Mouse (Mus musculus) megakaryocyte, embryonic 14.5 days (primary cell): ENCODE results near the gene Zbtb32. TPM values are rescaled to one million over a fixed set of nuclear protein-coding genes. Genes with fewer than 3 reads are reported as not detected.
A peak's percentile ranks its signal among the peaks of the same experiment; 100 is the strongest.

ENCODE experiments used
- H3K27me3 ChIP-seq: replicated peaks from 2 replicates; pipeline ENCODE3; 2012; ENCODE audit warnings: inconsistent platforms
- H3K36me3 ChIP-seq: replicated peaks from 2 replicates; pipeline ENCODE3; 2012; ENCODE audit warnings: low read length, inconsistent platforms, mixed read lengths
- H3K4me1 ChIP-seq: 2 replicates; pipeline ENCODE4 v1.6.1; 2012; ENCODE audit warnings: inconsistent platforms
- H3K4me3 ChIP-seq: replicated peaks from 2 replicates; pipeline ENCODE3; 2012; ENCODE audit warnings: moderate library complexity, mild to moderate bottlenecking, inconsistent platforms
- H3K9me3 ChIP-seq: 2 replicates; pipeline ENCODE4 v1.6.1; 2012; ENCODE audit warnings: inconsistent platforms
- FLI1 ChIP-seq: IDR thresholded peaks from 2 replicates; pipeline ENCODE4 v1.6.1; 2012; ENCODE audit warnings: low read length, inconsistent platforms, mixed read lengths
- GATA1 ChIP-seq: IDR thresholded peaks from 3 replicates; pipeline ENCODE4 v1.6.1; 2012; ENCODE audit warnings: mixed read lengths, low read length, inconsistent platforms, borderline replicate concordance
- polyA plus RNA-seq: library from polyadenylated mRNA; stranded (reverse); fragments of >175 nt; gene quantifications from 2 replicates; pipeline ENCODE4 v1.2.3, GENCODE M21; 2012; ENCODE audit warnings: low replicate concordance; ENCODE audit not compliant: insufficient read depth

Gene Zbtb32
- polyA plus RNA-seq = 0.10 TPM in 1 of 2 replicates, not detected in the other

DNA sequence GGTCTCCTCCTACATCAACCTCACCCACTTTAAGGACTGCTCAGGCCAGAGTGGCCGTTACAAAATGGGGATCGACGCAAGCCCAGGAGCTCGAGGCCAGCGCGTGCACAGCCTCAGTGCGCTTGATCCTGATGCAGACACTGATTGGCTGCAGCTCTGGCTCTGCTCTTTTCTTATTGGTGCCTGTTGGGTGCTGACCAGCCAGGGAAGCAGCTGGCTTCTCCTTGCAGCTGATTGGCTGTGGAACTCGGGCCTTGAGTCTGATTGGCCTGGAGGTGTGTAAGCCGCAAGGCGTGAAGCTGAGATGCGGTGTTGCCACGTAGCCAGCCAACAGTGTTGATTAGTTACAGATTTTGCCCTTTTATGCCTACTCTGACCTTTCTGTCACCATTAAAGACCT, at the start of gene Zbtb32:
Zbtb32 (minus strand) TSS at position 124 of the 400 bp plus-strand sequence.
- TF ChIP-seq GATA1 = no peak
- no peak for TF ChIP-seq FLI1
- Histone ChIP-seq H3K27me3 (peaks cover 37% of the 10 kb centered on the region), H3K9me3 (peaks cover 3% of the 10 kb centered on the region; the same call in 1 of the 2 replicates), H3K4me3 (no peak within 1 kb of the TSS), H3K4me1 (peaks cover 23% of the 10 kb centered on the region), H3K36me3 (no peaks in the 10 kb centered on the region)

DNA sequence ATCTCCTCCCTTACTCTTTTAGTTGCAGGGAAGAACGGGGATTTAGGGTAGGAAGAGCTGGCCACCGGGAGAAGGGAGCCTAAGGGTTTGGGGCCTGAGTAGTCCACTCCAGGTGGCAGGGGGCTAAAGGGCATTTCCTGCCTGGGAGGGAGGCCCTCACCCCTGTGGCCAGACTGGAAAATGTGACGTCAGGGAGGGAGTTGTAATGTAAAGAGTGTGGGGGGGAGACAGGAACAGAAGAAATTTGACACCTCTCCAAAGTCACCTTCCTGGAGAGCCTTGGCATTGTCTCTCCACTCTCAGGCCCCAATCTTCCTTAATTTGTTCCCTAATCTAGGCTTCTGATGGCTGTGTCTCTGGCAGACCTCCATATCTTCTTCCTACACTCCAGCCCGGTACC, 40.4 kb upstream of the Zbtb32 start:
- TF ChIP-seq FLI1 = no peak
- TF ChIP-seq GATA1 = no peak
- H3K4me1 ChIP-seq = peaks cover 43% of the 10 kb centered on the region
- no peak overlapping the region for H3K4me3 ChIP-seq
- H3K36me3 ChIP-seq = peaks cover 46% of the 10 kb centered on the region
- no peaks in the 10 kb centered on the region for H3K9me3 ChIP-seq
- peaks cover 29% of the 10 kb centered on the region for H3K27me3 ChIP-seq

DNA sequence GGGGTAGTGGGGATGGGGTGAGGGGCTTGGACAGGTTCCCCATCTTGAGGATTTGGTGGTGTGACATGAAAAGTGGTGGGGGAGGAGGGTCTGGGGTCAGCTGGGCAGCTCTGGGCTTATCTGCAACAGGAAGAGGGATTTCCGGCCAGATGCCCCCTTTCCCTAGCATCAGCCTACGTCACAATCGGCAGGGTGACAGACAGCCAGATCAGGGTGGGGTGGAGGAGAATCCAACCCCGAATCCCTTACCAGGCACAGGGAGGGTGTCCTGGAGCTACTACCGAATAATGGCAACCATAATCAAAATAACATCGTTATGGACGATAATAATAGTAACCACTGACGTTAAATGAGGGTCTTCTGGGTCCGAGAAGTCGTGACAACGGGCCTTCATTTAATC, 37.7 kb upstream of the Zbtb32 start:
- Histone ChIP-seq H3K27me3 (peaks cover 51% of the 10 kb centered on the region), H3K4me1 (peaks cover 55% of the 10 kb centered on the region), H3K36me3 (peaks cover 19% of the 10 kb centered on the region), H3K9me3 (no peaks in the 10 kb centered on the region), H3K4me3 (peak overlapping the region; percentile 89)
- TF ChIP-seq FLI1 = no peak
- TF ChIP-seq GATA1 = no peak

DNA sequence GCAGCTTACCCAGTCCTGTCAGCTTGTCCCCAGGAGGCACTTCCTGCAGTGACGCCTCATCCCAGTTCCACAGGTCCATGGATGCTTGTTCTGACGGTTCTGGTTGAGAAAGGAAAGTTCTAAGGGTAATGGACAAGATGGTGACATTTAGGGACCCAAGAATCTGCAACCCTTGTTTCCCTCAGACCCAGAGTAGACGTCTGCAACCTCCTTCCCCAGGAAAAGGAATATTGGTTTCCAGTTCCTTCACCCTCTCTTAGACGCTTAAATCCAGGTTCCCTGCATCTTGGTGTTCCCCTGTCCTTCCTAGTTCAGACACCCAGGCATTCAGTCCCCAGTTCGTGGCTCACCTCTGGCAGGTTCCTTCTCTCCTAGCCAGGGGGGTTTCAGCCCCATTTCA, 37.0 kb upstream of the Zbtb32 start, which contains the start of gene Etv2:
Etv2 (minus strand) TSS at position 101 of the 400 bp plus-strand sequence.
- Histone ChIP-seq H3K9me3 (no peaks in the 10 kb centered on the region), H3K4me3 (peak within 1 kb of the TSS; percentile 89), H3K27me3 (peaks cover 54% of the 10 kb centered on the region), H3K36me3 (peaks cover 13% of the 10 kb centered on the region), H3K4me1 (peaks cover 56% of the 10 kb centered on the region)
- TF ChIP-seq GATA1 (no peak), FLI1 (no peak)

DNA sequence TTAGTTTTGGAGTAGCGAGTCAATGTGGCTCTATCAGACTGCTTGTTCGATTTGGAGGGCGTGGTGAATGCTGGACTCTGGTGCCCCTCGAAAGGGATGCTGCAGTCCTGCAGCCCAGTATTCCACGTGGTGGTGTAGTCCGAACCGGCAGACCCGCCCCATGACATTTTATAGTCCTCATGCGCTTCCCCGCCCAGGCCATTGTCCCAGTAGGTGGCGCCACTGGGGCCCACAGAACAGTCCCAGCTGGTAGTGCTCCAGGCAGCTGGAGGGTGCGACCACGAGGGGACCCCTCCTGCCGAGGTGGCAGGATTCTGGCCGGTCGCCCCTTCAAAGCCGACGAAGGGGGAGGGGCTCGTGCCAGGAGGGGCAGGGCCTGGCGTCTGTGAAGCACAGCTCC, 35.9 kb upstream of the Zbtb32 start:
- H3K36me3 ChIP-seq = peaks cover 3% of the 10 kb centered on the region
- no peaks in the 10 kb centered on the region for H3K9me3 ChIP-seq
- peak overlapping the region; percentile 89 for H3K4me3 ChIP-seq
- H3K4me1 ChIP-seq = peaks cover 52% of the 10 kb centered on the region
- TF ChIP-seq FLI1 (no peak), GATA1 (no peak)
- peaks cover 54% of the 10 kb centered on the region for H3K27me3 ChIP-seq

DNA sequence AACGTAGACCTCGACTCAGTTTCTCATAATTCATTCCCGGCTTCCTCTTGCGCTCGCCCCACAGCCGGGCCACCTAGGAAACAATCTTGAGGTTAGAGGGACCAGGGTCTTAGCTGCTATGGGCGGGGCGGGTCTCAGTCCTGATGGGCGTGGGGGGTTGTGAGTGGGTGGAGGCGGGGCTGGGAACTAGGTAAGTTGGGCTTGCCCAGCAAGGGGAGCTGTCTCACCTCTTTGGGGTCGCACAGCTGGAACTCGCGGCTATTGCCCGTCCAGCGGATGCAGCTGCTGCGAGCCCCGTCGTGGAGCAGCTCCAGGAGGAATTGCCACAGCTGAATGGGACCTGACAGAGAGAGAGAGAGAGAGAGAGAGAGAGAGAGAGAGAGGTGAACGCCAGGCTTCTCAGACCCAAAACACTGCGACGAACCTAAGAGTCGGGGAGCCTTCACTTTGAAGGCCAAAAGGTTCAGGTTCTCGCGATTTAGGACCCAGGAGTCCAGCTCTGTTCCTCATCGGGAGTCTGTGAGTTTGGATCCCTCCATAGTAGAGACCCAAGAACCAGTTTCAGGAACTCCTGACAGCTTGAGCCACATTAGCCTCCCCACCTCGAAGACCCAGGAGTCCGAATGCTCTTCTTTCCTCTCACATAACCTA, 35.2 kb upstream of the Zbtb32 start:
- Histone ChIP-seq H3K9me3 (no peaks in the 10 kb centered on the region), H3K27me3 (peaks cover 57% of the 10 kb centered on the region), H3K4me3 (peak overlapping the region; percentile 89), H3K36me3 (peaks cover under 1% of the 10 kb centered on the region), H3K4me1 (peaks cover 51% of the 10 kb centered on the region)
- TF ChIP-seq FLI1 = no peak
- no peak for TF ChIP-seq GATA1

DNA sequence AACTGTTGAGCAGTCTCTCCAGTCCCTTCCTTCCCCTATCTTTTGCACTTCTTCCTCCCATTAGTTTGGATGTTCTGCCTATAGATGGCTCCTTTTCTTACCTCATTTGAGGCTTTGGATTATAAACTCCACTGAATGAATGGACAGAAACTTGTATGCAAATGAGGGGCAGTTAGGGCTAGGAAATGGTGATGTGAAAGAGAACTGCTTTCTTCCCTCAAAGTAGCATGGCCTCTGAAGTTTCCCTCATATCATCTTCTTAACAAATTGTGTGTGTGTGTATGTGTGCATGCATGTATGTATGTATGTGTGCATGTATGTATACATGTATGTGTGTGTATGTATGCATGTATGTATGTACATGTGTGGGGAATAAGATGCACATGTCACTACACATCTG, 30.3 kb upstream of the Zbtb32 start:
- Histone ChIP-seq H3K27me3 (peaks cover 27% of the 10 kb centered on the region), H3K4me1 (peaks cover 39% of the 10 kb centered on the region), H3K36me3 (peaks cover 9% of the 10 kb centered on the region), H3K4me3 (no peak overlapping the region), H3K9me3 (no peaks in the 10 kb centered on the region)
- TF ChIP-seq FLI1 (no peak), GATA1 (no peak)

DNA sequence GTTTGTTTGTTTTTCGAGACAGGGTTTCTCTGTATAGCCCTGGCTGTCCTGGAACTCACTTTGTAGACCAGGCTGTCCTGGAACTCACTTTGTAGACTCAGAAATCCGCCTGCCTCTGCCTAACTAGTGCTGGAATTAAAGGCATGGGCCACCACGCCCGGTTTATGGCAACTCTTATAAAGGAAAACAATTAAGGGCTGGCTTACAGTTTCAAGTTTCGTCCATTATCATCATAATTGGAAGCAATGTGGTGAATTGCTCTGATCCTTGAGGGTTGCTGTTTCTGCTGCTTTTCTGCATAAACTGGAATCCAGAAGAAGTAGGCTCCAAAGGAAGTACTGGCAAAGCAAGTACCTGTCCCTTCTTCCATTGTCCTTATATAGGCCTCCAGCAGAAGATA, 27.9 kb upstream of the Zbtb32 start:
- H3K36me3 ChIP-seq = peaks cover 30% of the 10 kb centered on the region
- H3K4me1 ChIP-seq = peaks cover 40% of the 10 kb centered on the region
- TF ChIP-seq GATA1 (no peak), FLI1 (no peak)
- no peaks in the 10 kb centered on the region for H3K9me3 ChIP-seq
- H3K27me3 ChIP-seq = peaks cover 8% of the 10 kb centered on the region
- H3K4me3 ChIP-seq = no peak overlapping the region

DNA sequence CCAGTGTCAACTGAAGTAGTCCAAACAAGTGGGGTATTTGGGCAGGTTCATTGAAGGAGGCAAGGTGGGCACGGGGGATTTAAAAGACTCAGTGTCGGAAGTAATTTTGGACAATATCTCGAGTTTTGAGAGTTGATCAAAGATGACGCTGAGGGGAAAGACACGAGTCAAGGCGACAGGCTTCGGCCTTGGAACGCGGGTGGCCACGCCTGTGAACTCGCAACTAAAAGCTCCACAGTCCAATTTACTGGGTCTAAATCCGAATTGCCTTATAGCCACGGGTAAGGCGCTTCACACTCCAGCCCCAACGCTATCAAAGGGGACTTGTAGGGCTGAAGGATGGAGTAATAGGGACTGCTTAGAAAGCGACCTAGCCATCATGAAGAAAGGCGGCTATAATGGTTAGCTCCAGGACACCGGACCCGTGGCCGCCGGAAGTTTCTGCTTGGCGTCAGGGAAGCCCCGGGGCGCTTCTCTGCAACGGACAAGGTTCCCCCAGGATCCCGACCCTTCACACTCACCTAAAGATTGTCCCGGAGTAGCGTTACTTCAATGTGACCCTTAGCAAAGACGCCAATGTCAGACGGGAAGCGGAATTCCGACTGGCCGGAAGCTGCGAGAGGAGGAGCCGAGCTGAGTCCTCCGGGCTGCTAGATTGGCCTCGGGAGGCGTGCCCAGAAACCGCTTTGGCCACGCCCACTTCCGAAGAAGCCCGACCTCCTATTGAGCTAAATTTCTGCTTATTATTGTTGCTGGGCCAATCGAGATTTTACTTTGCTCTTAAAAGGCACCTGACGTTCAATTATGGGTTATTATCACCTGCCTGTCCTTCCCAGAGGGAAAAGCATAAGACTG, 27.0 kb upstream of the Zbtb32 start, which contains the start of gene Cox6b1:
Cox6b1 (minus strand) TSS at position 622 of the 855 bp plus-strand sequence.
- peaks cover 3% of the 10 kb centered on the region for H3K27me3 ChIP-seq
- peaks cover 36% of the 10 kb centered on the region for H3K36me3 ChIP-seq
- no peaks in the 10 kb centered on the region for H3K9me3 ChIP-seq
- TF ChIP-seq FLI1 (no peak), GATA1 (no peak)
- H3K4me1 ChIP-seq = peaks cover 41% of the 10 kb centered on the region
- H3K4me3 ChIP-seq = peak within 1 kb of the TSS; percentile 96

DNA sequence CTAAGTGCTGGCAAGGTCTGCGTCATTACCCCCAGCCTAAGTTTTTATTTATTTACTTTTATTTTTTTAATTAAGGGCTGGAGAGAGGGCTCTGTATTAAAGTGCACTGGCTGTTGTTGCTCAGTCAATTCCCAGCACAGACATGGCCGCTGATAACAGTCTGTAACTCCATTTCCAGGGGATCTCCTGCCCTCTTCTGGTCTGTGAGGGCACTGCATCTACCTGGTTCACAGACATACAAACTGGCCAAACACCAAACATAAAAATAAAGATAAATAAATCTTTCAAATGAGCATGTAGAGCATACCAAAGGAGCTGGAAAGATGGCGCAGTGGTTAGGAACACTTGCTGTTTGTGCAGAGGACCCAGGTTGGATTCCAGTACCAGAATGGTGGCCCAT, 20.5 kb upstream of the Zbtb32 start:
- no peaks in the 10 kb centered on the region for H3K9me3 ChIP-seq

More for the DNA sequence above, 20.5 kb upstream of the Zbtb32 start:
- Histone ChIP-seq H3K4me1 (peaks cover 19% of the 10 kb centered on the region), H3K4me3 (no peak overlapping the region), H3K27me3 (no peaks in the 10 kb centered on the region), H3K36me3 (peaks cover 81% of the 10 kb centered on the region)
- no peak for TF ChIP-seq FLI1
- no peak for TF ChIP-seq GATA1
